Mouse (Mus musculus) embryo, embryonic 10 days (tissue): ENCODE data around the gene Syt9.
"Not testable (repeated sequence)": the region's sequence is repeated elsewhere in the genome, so short reads cannot be mapped to it uniquely, and the experiment has no call there.

Source experiments
- DNase-seq: peaks from one replicate; pipeline ENCODE4 v3.0.0-alpha.2; 2015; ENCODE audit warnings: low spot score

Syt9 gene

DNA sequence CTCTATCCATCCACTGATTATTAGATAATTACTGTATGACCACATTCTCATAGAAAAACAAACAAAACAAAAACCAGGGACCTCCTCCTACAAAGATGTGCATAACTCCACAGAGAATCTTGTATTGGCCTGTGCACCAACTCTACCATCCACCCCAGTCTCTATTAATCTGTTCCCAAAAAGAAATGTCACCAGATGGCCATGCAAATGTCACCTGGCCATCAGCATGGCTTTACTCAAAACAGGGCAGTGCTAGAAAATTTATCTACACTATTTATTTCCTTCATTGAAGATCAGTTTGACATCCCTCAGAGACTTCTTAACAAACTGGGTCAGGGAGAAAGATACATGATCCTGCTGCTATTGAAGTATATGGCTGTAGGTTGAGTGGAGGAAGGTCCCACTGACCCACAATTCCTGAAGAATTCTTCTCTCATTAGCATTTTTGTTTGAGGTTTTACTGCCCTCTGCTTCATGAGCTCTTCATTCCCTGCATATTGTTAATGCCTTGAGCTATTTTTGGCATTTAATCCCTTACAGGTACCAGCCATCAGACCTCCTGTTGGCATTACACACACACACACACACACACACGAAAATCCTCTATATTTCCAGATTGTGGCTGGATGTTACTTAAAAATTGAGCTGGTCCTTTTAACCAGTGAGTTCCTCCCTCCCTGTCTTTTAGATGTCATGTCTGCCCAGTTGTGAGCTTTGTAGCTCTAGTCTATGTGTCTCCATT, 91.3 kb downstream of the Syt9 start:
- DNase-seq, result no peak

GRCm38 (mm10) chr7:107462962-107463361, 92.4 kb downstream of the Syt9 start:
- DNase-seq, result no peak

DNA sequence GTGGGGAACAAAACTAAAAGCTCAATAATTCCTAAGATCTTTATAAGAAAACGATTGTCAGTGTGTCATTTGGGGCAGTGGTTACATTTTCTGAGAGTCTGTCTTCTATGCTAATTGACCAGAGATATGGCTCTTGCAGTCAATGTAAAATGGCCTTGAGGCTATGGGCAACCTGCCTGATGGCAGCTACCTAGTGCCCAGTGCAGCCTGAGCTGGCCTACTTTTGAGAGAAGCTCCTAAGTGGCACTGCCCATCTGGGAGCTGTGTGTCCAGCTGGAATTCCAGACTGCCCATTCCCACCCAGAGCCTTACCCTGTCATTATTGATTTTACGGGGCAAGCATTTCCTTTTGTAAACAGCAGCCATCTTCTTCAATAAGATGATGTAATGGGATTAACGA, 94.6 kb downstream of the Syt9 start:
- DNase-seq, result no peak

- DNase-seq, result no peak
Measured at GRCm38 (mm10) chr7:107478979-107479965, 108.7 kb downstream of the Syt9 start.

DNA sequence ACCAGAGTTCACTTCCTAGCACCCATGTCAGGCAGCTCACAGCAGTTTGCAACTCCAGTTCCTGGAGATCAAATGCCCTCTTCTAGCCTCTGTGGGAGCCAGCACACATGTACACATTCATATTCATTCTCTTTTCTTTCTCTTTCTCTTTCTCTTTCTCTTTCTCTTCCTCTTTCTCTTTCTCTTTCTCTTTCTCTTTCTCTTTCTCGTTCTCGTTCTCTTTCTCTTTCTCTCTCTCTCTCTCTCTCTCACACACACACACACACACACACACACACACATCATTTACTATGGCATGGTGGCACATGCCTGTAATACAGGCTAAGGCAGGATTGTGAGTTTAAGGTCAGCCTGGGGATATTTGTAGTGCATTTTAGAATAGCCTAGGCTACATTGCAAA, 115.2 kb downstream of the Syt9 start:
- not testable (repeated sequence) for DNase-seq

GRCm38 (mm10) chr7:107495428-107495827, 124.9 kb downstream of the Syt9 start:
- DNase-seq, result no peak

- no peak for DNase-seq
Measured at GRCm38 (mm10) chr7:107496923-107497322, 126.4 kb downstream of the Syt9 start.

GRCm38 (mm10) chr7:107500641-107501040, 130.1 kb downstream of the Syt9 start:
- DNase-seq, result no peak

DNA sequence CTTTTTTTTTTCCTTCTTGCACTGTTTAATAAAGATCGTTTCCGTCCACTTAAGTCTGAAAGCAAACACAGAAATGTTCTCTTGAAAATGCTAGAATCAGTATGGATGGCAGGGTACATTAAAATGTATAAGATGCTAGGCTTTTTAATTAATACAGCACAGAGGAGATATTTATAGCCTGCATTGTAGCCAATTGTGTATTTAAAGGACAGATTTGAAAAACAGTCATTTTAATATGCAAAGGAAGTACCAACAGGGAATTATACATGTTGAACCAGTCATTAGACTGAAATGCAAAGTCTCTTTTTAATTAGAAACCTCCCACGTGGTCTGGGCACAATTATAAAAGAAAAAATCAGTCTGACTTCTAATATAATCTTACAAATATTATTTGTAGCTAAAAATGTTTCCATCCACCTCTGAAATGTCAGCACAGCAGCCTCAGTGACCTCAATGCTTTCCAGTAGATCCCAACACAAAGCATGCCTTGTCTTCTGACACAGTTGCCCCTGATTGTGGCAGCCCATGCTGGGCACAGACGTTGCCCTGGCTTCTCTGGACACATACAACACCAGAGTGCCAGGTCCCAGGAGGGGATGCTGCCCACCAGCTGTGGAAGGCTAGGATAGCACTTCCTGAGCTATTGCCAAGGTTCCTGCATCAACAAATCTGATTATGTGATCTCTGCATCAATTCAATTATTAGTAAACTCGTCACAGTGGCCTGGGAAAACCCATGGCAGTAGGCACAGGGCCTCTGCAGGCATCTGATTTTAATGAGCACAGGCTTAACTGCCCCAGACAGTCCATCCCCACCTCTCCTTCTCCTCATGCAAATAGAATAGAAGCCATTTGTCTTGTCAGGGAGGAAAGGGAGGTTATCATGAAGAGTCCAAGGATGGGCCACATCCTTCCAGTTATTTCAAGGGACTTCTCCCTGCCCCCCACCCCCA, 134.5 kb downstream of the Syt9 start:
- DNase-seq, result no peak

DNA sequence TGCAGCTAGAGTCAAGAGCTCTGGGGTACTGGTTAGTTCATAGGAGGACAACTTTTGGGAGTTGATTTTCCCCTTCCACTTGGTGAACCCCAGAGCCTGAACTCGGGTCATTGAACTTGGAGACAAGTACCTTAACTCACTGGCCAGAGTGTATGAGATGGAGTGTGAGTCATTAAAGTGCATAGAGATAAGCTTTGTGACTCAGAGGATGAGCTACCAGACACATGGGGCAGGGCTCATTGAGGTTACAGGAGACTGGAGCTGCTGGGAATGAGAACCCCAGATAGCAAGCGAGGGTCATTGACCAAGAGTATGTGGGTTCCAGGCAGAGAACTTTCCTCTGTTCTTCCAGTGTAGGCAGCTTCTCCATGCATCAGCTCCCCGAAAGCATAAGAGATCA, 137.4 kb downstream of the Syt9 start:
- no peak for DNase-seq

GRCm38 (mm10) chr7:107509740-107510139, 139.2 kb downstream of the Syt9 start:
- no peak for DNase-seq

- DNase-seq, result no peak
Measured at GRCm38 (mm10) chr7:107516704-107517410, 146.3 kb downstream of the Syt9 start.

GRCm38 (mm10) chr7:107519256-107520025, 148.9 kb downstream of the Syt9 start:
- no peak for DNase-seq

GRCm38 (mm10) chr7:107521411-107521810, 150.9 kb downstream of the Syt9 start:
- DNase-seq, result no peak

DNA sequence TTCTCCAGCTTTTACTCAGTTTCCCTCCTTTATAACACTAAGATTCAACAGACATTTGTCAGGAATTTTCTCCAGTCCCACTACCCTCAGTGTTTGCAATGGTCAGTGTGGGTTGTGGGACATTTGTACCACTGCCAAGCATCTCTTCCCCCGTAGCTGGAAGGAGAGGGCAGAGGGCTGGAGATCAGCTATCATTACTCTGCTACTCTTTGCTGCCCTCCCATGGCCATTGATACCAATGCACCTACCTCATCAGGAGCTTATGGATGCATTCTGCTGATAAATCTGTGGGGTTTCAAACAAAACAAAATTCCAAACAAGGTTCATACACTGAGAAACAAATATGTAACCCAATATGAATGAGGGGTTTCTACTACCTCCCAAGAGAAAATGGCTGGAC, 155.8 kb downstream of the Syt9 start:
- DNase-seq, result peak; percentile 77

DNA sequence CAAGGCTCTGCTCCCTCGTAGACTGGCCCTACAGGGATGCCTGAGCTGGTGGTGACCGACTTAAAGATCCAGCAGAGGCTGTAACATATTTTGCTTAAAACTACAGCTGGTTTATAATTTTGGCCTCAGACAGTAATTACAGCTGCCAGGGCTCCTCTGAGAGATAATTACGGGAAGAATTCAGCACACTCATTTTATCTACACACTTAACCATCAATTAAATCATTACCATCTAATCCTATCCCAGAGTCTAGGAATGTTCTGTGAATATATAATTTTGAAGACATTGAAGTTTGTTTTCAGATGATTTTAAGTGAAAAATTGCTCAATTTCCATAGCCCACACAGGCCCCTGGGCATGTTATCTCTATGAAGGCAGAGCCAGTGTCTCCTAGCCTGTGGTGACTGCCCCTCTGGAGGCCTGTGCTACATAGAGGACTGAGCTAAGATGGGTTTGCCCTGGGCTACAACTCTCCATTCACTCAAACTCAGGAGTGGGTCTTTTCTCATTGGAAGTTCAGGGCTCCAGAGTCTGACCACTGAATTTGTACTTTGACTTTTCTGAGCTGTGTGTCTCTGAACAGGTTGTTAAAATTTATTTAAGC, 157.7 kb downstream of the Syt9 start:
- no peak for DNase-seq

DNA sequence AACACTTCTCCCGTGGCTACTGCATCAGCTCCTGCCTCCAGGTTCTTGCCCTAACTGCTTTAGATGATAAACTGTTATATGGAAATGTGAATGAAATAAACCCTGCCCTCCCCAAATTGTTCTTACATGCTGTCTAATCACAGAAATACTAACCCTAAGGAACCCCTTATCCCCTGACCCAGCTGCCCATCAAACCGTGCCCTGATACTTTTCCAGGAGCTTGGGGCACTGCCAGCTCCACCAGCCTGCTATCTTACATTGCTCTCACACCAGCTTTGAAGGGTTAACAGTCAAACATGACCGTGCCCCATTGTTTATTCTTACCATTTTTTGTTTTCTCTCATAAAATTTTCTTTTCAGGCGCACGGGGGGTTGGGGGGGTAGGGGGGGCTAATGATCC, 158.8 kb downstream of the Syt9 start:
- no peak for DNase-seq

DNA sequence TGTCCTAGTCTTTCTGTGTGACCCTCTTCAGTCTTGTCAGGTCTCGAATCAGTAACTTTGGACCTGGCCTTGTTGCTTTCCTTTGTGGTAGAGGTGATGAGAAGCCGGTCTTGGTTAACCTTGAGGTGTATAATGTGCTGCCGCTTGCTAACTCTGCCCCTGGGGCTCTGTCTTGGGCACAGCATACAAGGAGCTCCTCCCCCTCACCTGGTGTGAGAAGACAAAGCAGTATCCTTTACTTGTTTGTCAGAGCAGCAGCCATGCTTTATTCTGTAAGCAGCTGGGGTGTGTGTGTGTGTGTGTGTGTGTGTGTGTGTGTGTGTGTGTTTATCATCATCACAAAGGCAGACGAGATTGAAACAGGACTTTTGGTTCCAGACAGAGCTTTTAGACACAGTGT, 164.8 kb downstream of the Syt9 start:
- no peak for DNase-seq

DNA sequence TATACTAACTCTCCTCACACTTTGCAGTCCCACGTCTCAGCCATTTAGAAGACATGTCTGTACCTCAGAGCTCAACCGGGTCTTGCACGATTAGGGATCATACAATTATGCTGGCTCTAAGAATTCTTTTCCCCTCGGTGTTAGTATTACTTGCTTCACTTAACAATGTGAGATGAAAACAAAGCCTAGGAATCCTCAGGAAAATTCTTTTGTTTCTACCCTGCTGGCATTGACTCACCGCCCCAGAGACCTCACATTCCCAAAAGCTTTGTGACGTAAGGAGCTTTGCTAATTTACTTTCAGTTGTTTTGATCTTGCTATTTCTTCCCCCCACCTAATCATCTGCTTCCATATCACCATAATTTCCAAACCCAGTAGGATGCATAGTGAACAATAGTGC, 166.0 kb downstream of the Syt9 start:
- DNase-seq, result no peak

- DNase-seq, result no peak
Measured at GRCm38 (mm10) chr7:107540034-107540433, 169.5 kb downstream of the Syt9 start.
